Mouse (Mus musculus): ENCODE data around the gene Ext2. TPM values are rescaled to one million over a fixed set of nuclear protein-coding genes. Genes with fewer than 3 reads are reported as not detected.

Ext2 gene
- polyA plus RNA-seq, 1 experiment from 2014 or later: 71.3 TPM

- H3K4me2 ChIP-seq (ENCODE audit: low read length): no peak overlapping the region
These were observed 119.1 kb downstream of the Ext2 start for GRCm38 (mm10) chr2:93702936-93703926.

DNA sequence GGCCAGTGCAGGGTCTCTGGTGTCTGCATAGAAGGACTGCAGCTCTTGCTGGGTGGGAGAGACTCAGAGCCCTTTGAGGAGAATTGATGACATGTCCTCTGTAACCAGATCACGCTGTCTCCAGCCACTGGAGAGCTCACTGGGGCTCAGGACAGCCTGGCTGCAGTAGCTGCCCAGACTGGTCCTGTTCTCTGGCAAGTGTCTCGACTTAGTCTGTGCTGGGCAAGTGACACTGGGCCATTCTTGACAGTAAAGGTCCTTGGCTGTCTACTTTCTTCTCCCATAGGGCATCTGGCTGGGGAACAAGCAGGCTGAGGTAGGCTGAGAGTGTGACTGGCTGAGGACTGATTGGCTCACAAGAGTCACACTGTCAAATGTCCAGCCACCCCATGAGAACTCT is 123.0 kb downstream of the Ext2 start:
- ATAC-seq: no peak
- Histone ChIP-seq H3K4me3 (ENCODE audit: low read depth, low read length) (no peak overlapping the region), H3K4me1 (ENCODE audit: control insufficient read depth, insufficient read depth, low read length) (no peaks in the 10 kb centered on the region), H3K4me2 (ENCODE audit: low read length) (no peak overlapping the region), H3K27me3 (ENCODE audit: control insufficient read depth, insufficient read depth, low read depth, low read length) (no peaks in the 10 kb centered on the region), H3K9me3 (replicated peaks; ENCODE audit: control insufficient read depth, low read length, poor library complexity, severe bottlenecking) (no peaks in the 10 kb centered on the region), H3K36me3 (ENCODE audit: control insufficient read depth, insufficient read depth, low read length) (peaks cover 7% of the 10 kb centered on the region), H3K9ac (ENCODE audit: low read depth, low read length) (no peak overlapping the region), H3K27ac (ENCODE audit: low read length) (no peak overlapping the region)
- WGBS: 93% methylated on average over 2 of the region's 2 CpGs

More at GRCm38 (mm10) chr2:93702936-93703926, 119.1 kb downstream of the Ext2 start:
- Histone ChIP-seq H3K4me1 (ENCODE audit: control insufficient read depth, insufficient read depth, low read length) (no peaks in the 10 kb centered on the region), H3K4me3 (ENCODE audit: low read depth, low read length) (no peak overlapping the region), H3K9me3 (replicated peaks; ENCODE audit: control insufficient read depth, low read length, poor library complexity, severe bottlenecking) (no peaks in the 10 kb centered on the region), H3K27me3 (ENCODE audit: control insufficient read depth, insufficient read depth, low read depth, low read length) (no peaks in the 10 kb centered on the region), H3K9ac (ENCODE audit: low read depth, low read length) (no peak overlapping the region), H3K27ac (ENCODE audit: low read length) (no peak overlapping the region), H3K36me3 (ENCODE audit: control insufficient read depth, insufficient read depth, low read length) (peaks cover 5% of the 10 kb centered on the region)
- WGBS: 89% methylated on average over 19 of the region's 19 CpGs
- no peak for ATAC-seq

DNA sequence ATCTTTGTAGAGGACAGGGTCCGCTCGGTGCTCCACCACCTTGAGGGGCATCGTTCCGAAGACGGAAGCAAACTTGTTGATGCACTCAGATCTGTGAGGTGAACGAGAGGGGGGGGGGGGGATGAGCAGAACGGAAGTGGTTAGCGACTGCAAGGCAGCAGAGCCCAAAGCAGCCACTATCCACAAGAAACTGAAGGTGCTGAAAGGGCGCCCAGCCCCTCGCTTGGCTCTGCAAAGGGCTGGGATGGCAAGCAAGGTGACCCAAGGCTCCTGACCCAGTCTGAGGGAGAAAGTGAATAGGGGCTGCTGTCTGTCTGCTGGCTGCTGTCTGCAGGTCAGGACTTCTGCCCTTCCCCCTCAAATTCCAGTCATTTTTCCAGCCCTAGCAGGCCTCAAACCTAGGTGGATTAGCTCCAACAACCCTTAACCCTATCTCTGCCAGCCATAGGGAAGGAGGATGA is 126.2 kb downstream of the Ext2 start:
- no peak for ATAC-seq
- Histone ChIP-seq H3K36me3 (ENCODE audit: control insufficient read depth, insufficient read depth, low read length) (0 out of 2 replicates have a peak, but pooled peaks cover 3% of the 10 kb centered on the region), H3K4me1 (ENCODE audit: control insufficient read depth, insufficient read depth, low read length) (no peaks in the 10 kb centered on the region), H3K9me3 (replicated peaks; ENCODE audit: control insufficient read depth, low read length, poor library complexity, severe bottlenecking) (no peaks in the 10 kb centered on the region), H3K4me3 (ENCODE audit: low read depth, low read length) (no peak overlapping the region), H3K27ac (ENCODE audit: low read length) (no peak overlapping the region), H3K9ac (ENCODE audit: low read depth, low read length) (no peak overlapping the region; the same call in 1 of the 2 replicates), H3K27me3 (ENCODE audit: control insufficient read depth, insufficient read depth, low read depth, low read length) (no peaks in the 10 kb centered on the region), H3K4me2 (ENCODE audit: low read length) (no peak overlapping the region)
- WGBS: 56% methylated on average over 9 of the region's 10 CpGs

DNA sequence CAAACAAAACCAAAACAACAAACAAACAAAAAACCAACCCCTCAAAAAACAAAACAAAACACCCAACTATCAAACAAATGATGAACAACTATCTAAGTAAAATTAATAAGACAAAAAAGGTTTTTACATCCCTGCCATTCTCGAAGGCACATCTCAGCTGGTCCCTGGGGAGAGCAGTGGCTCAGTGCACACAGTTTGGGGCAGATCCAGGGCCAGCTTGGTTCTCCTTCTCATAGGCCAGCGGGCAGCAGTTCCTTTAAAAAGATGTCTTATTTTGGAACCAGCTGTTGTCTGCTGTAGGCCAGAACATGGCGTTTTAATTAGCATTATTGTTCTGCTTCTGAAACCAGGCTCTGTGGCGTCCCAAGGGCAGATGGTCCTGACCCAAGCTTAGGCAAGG is 129.3 kb downstream of the Ext2 start:
- Histone ChIP-seq H3K9me3 (replicated peaks; ENCODE audit: control insufficient read depth, low read length, poor library complexity, severe bottlenecking) (no peaks in the 10 kb centered on the region), H3K4me2 (ENCODE audit: low read length) (no peak overlapping the region), H3K4me3 (ENCODE audit: low read depth, low read length) (no peak overlapping the region), H3K9ac (ENCODE audit: low read depth, low read length) (no peak overlapping the region), H3K27me3 (ENCODE audit: control insufficient read depth, insufficient read depth, low read depth, low read length) (no peaks in the 10 kb centered on the region), H3K4me1 (ENCODE audit: control insufficient read depth, insufficient read depth, low read length) (peaks cover 3% of the 10 kb centered on the region; the same call in 1 of the 2 replicates), H3K27ac (ENCODE audit: low read length) (no peak overlapping the region), H3K36me3 (ENCODE audit: control insufficient read depth, insufficient read depth, low read length) (0 out of 2 replicates have a peak, but pooled peaks cover 3% of the 10 kb centered on the region)
- 52% methylated on average over 4 of the region's 4 CpGs for WGBS
- no peak for ATAC-seq

GRCm38 (mm10) chr2:93690064-93690930 is 132.1 kb downstream of the Ext2 start:
- no peak for ATAC-seq
- 74% methylated on average over 9 of the region's 9 CpGs for WGBS
- Histone ChIP-seq H3K4me1 (ENCODE audit: control insufficient read depth, insufficient read depth, low read length) (peaks cover 3% of the 10 kb centered on the region; the same call in 1 of the 2 replicates), H3K4me3 (ENCODE audit: low read depth, low read length) (no peak overlapping the region), H3K27me3 (ENCODE audit: control insufficient read depth, insufficient read depth, low read depth, low read length) (no peaks in the 10 kb centered on the region), H3K9me3 (replicated peaks; ENCODE audit: control insufficient read depth, low read length, poor library complexity, severe bottlenecking) (no peaks in the 10 kb centered on the region), H3K9ac (ENCODE audit: low read depth, low read length) (no peak overlapping the region), H3K4me2 (ENCODE audit: low read length) (no peak overlapping the region), H3K27ac (ENCODE audit: low read length) (no peak overlapping the region), H3K36me3 (ENCODE audit: control insufficient read depth, insufficient read depth, low read length) (0 out of 2 replicates have a peak, but pooled peaks cover 3% of the 10 kb centered on the region)

- H3K9me3 ChIP-seq (replicated peaks; ENCODE audit: control insufficient read depth, low read length, poor library complexity, severe bottlenecking): no peaks in the 10 kb centered on the region
- H3K27me3 ChIP-seq (ENCODE audit: control insufficient read depth, insufficient read depth, low read depth, low read length): no peaks in the 10 kb centered on the region
- H3K36me3 ChIP-seq (ENCODE audit: control insufficient read depth, insufficient read depth, low read length): no peaks in the 10 kb centered on the region
- H3K4me1 ChIP-seq (ENCODE audit: control insufficient read depth, insufficient read depth, low read length): no peaks in the 10 kb centered on the region; the same call in 1 of the 2 replicates
- WGBS: 50% methylated on average over 8 of the region's 8 CpGs
- no peak overlapping the region for H3K9ac ChIP-seq (ENCODE audit: low read depth, low read length)
- no peak overlapping the region for H3K27ac ChIP-seq (ENCODE audit: low read length)
- no peak overlapping the region for H3K4me3 ChIP-seq (ENCODE audit: low read depth, low read length)
- H3K4me2 ChIP-seq (ENCODE audit: low read length): no peak overlapping the region
- no peak for ATAC-seq
These were observed 138.7 kb downstream of the Ext2 start for GRCm38 (mm10) chr2:93683674-93684073.

DNA sequence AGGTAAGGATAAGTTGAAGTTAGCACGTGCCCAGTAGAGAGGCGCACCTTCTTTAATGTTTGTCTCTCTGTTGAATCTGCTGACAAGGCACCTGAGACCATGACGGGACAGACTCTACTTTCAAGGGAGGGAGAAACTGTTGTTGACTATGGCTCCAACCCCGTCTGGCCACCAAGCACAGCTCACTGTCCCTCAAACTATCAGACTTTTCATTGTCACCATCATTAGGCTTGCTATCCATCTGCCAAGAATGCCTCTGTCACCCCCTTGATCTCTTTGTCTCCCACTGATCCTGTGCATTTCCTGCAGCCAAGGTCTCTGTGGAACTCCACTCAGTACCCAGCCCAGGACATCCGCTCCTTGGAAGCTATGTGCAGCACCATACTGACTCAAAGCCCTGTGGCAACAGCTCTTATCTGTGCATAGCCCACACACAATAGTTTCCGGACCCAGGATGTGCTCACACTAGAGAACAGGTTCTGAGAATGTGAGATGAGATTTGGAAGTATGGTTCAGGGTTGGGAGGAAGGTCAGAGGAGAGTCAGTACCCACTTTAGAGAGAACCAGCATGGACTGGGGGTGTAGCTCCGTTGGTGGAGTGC is 139.7 kb downstream of the Ext2 start:
- no peak overlapping the region for H3K9ac ChIP-seq (ENCODE audit: low read depth, low read length)
- WGBS: 89% methylated on average over 7 of the region's 7 CpGs
- no peak overlapping the region for H3K4me3 ChIP-seq (ENCODE audit: low read depth, low read length)
- ATAC-seq: no peak
- H3K9me3 ChIP-seq (replicated peaks; ENCODE audit: control insufficient read depth, low read length, poor library complexity, severe bottlenecking): no peaks in the 10 kb centered on the region
- H3K4me2 ChIP-seq (ENCODE audit: low read length): no peak overlapping the region
- H3K27ac ChIP-seq (ENCODE audit: low read length): no peak overlapping the region
- no peaks in the 10 kb centered on the region for H3K36me3 ChIP-seq (ENCODE audit: control insufficient read depth, insufficient read depth, low read length)
- H3K27me3 ChIP-seq (ENCODE audit: control insufficient read depth, insufficient read depth, low read depth, low read length): no peaks in the 10 kb centered on the region
- H3K4me1 ChIP-seq (ENCODE audit: control insufficient read depth, insufficient read depth, low read length): no peaks in the 10 kb centered on the region; the same call in 1 of the 2 replicates

DNA sequence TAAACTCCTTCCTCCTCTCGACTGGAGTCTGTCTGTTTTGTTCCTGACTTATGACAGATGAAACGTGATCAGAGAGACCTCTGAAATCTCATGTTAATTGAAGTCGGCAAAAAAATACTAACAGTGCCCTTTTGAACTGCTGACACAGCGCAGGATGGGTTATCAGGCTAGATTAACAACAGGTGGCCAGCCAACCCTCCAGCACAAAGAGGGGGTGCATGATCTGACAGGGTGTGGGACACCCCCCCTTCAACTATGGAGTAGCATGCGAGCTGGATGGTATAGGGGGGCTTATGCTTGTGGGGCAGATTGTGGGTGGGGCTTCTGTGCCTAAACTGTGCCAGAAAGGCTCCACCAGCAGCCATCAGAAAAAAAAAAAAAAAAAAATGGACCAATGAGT is 141.0 kb downstream of the Ext2 start:
- no peaks in the 10 kb centered on the region; the same call in 1 of the 2 replicates for H3K4me1 ChIP-seq (ENCODE audit: control insufficient read depth, insufficient read depth, low read length)
- no peak overlapping the region for H3K9ac ChIP-seq (ENCODE audit: low read depth, low read length)
- ATAC-seq: no peak
- H3K4me2 ChIP-seq (ENCODE audit: low read length): no peak overlapping the region
- H3K27ac ChIP-seq (ENCODE audit: low read length): no peak overlapping the region
- no peaks in the 10 kb centered on the region for H3K9me3 ChIP-seq (replicated peaks; ENCODE audit: control insufficient read depth, low read length, poor library complexity, severe bottlenecking)
- H3K27me3 ChIP-seq (ENCODE audit: control insufficient read depth, insufficient read depth, low read depth, low read length): no peaks in the 10 kb centered on the region
- no peaks in the 10 kb centered on the region for H3K36me3 ChIP-seq (ENCODE audit: control insufficient read depth, insufficient read depth, low read length)
- H3K4me3 ChIP-seq (ENCODE audit: low read depth, low read length): no peak overlapping the region
- WGBS: 61% methylated on average over 5 of the region's 5 CpGs
